Mouse (Mus musculus): ENCODE measurements around the gene Bmi1. TPM values are rescaled to one million over a fixed set of nuclear protein-coding genes. Genes with fewer than 3 reads are reported as not detected.

Gene Bmi1
- total RNA-seq, 1 experiment = 13.6 TPM

- in situ Hi-C loops (cut with MboI; ENCODE audit: low sequenced_read_pairs in 2 of 2, unreplicated experiment in 2 of 2) = no loop called here
- H3K4me1 ChIP-seq (ENCODE audit: control insufficient read depth in 2 of 2, insufficient read depth in 2 of 2, low read length in 2 of 2, poor library complexity in 1 of 2) = no peaks in the 10 kb centered on the region
- no peaks in the 10 kb centered on the region for H3K36me3 ChIP-seq (ENCODE audit: control insufficient read depth, insufficient read depth, low read length, poor library complexity, severe bottlenecking)
- no peak for TF ChIP-seq CHD2 (IDR thresholded peaks at IDR 0.05; ENCODE audit: low read depth, low read length)
- no peak for TF ChIP-seq ZNF384 (IDR thresholded peaks at IDR 0.05; ENCODE audit: low read depth, low read length)
- no peak for TF ChIP-seq HCFC1 (IDR thresholded peaks at IDR 0.05; ENCODE audit: borderline replicate concordance, insufficient read depth, low read length)
- TF ChIP-seq ZC3H11A (IDR thresholded peaks at IDR 0.05; ENCODE audit: borderline replicate concordance, low read depth, low read length) = no peak
- TF ChIP-seq MAFK (IDR thresholded peaks at IDR 0.05; ENCODE audit: insufficient read depth, low read depth, low read length) = no peak
- H3K27ac ChIP-seq (ENCODE audit: insufficient read depth, low read depth, low read length, poor library complexity, severe bottlenecking) = no peak overlapping the region
- no peak overlapping the region for H3K9ac ChIP-seq (ENCODE audit: insufficient read depth, low read depth, low read length, poor library complexity, severe bottlenecking)
- H3K9me3 ChIP-seq (ENCODE audit: control insufficient read depth, insufficient read depth, low read depth, low read length) = no peaks in the 10 kb centered on the region
- no peak overlapping the region for H3K4me3 ChIP-seq (ENCODE audit: insufficient read depth in 1 of 2, low read depth in 1 of 2, low read length in 2 of 2, poor library complexity in 1 of 2, severe bottlenecking in 1 of 2)
- DNase-seq (ENCODE audit: low read depth, low spot score) = no peak
These were observed 22.0 kb upstream of the Bmi1 start for GRCm38 (mm10) chr2:18654821-18655220.

GRCm38 (mm10) chr2:18664003-18664402 lies 12.8 kb upstream of the Bmi1 start:
- H3K9me3 ChIP-seq (ENCODE audit: control insufficient read depth, insufficient read depth, low read depth, low read length) = no peaks in the 10 kb centered on the region
- H3K27ac ChIP-seq (ENCODE audit: insufficient read depth, low read depth, low read length, poor library complexity, severe bottlenecking) = no peak overlapping the region
- H3K4me3 ChIP-seq (ENCODE audit: insufficient read depth in 1 of 2, low read depth in 1 of 2, low read length in 2 of 2, poor library complexity in 1 of 2, severe bottlenecking in 1 of 2) = no peak overlapping the region
- DNase-seq (ENCODE audit: low read depth, low spot score) = no peak
- H3K9ac ChIP-seq (ENCODE audit: insufficient read depth, low read depth, low read length, poor library complexity, severe bottlenecking) = no peak overlapping the region
- in situ Hi-C loops (cut with MboI; ENCODE audit: low sequenced_read_pairs in 2 of 2, unreplicated experiment in 2 of 2) = no loop called here
- H3K4me1 ChIP-seq (ENCODE audit: control insufficient read depth in 2 of 2, insufficient read depth in 2 of 2, low read length in 2 of 2, poor library complexity in 1 of 2) = no peaks in the 10 kb centered on the region
- no peaks in the 10 kb centered on the region for H3K36me3 ChIP-seq (ENCODE audit: control insufficient read depth, insufficient read depth, low read length, poor library complexity, severe bottlenecking)
- no peak for TF ChIP-seq HCFC1 (IDR thresholded peaks at IDR 0.05; ENCODE audit: borderline replicate concordance, insufficient read depth, low read length)
- no peak for TF ChIP-seq MAFK (IDR thresholded peaks at IDR 0.05; ENCODE audit: insufficient read depth, low read depth, low read length)
- TF ChIP-seq ZC3H11A (IDR thresholded peaks at IDR 0.05; ENCODE audit: borderline replicate concordance, low read depth, low read length) = no peak
- no peak for TF ChIP-seq ZNF384 (IDR thresholded peaks at IDR 0.05; ENCODE audit: low read depth, low read length)
- TF ChIP-seq CHD2 (IDR thresholded peaks at IDR 0.05; ENCODE audit: low read depth, low read length) = no peak

- H3K27ac ChIP-seq (ENCODE audit: insufficient read depth, low read depth, low read length, poor library complexity, severe bottlenecking) = no peak overlapping the region
- H3K9me3 ChIP-seq (ENCODE audit: control insufficient read depth, insufficient read depth, low read depth, low read length) = no peaks in the 10 kb centered on the region
- H3K36me3 ChIP-seq (ENCODE audit: control insufficient read depth, insufficient read depth, low read length, poor library complexity, severe bottlenecking) = no peaks in the 10 kb centered on the region
- H3K9ac ChIP-seq (ENCODE audit: insufficient read depth, low read depth, low read length, poor library complexity, severe bottlenecking) = no peak overlapping the region
- in situ Hi-C loops (cut with MboI; ENCODE audit: low sequenced_read_pairs in 2 of 2, unreplicated experiment in 2 of 2) = no loop called here
- no peaks in the 10 kb centered on the region for H3K4me1 ChIP-seq (ENCODE audit: control insufficient read depth in 2 of 2, insufficient read depth in 2 of 2, low read length in 2 of 2, poor library complexity in 1 of 2)
- TF ChIP-seq CHD2 (IDR thresholded peaks at IDR 0.05; ENCODE audit: low read depth, low read length) = no peak
- no peak overlapping the region for H3K4me3 ChIP-seq (ENCODE audit: insufficient read depth in 1 of 2, low read depth in 1 of 2, low read length in 2 of 2, poor library complexity in 1 of 2, severe bottlenecking in 1 of 2)
- no peak for DNase-seq (ENCODE audit: low read depth, low spot score)
These were observed 5.8 kb upstream of the Bmi1 start for GRCm38 (mm10) chr2:18671041-18671440.

GRCm38 (mm10) chr2:18672133-18672765 lies 4.6 kb upstream of the Bmi1 start, which contains the start of gene Commd3:
TSS of gene Commd3 (plus strand) at chr2:18672384.
- in situ Hi-C loops (cut with MboI; ENCODE audit: low sequenced_read_pairs in 2 of 2, unreplicated experiment in 2 of 2) = no loop called here
- no peaks in the 10 kb centered on the region for H3K36me3 ChIP-seq (ENCODE audit: control insufficient read depth, insufficient read depth, low read length, poor library complexity, severe bottlenecking)
- H3K4me3 ChIP-seq (ENCODE audit: insufficient read depth in 1 of 2, low read depth in 1 of 2, low read length in 2 of 2, poor library complexity in 1 of 2, severe bottlenecking in 1 of 2) = peak within 1 kb of the TSS; percentile 74 to 78
- H3K9ac ChIP-seq (ENCODE audit: insufficient read depth, low read depth, low read length, poor library complexity, severe bottlenecking) = peak within 1 kb of the TSS; percentile 83
- H3K4me1 ChIP-seq (ENCODE audit: control insufficient read depth in 2 of 2, insufficient read depth in 2 of 2, low read length in 2 of 2, poor library complexity in 1 of 2) = no peaks in the 10 kb centered on the region
- DNase-seq (ENCODE audit: low read depth, low spot score) = no peak
- H3K9me3 ChIP-seq (ENCODE audit: control insufficient read depth, insufficient read depth, low read depth, low read length) = no peaks in the 10 kb centered on the region
- no peak for TF ChIP-seq HCFC1 (IDR thresholded peaks at IDR 0.05; ENCODE audit: borderline replicate concordance, insufficient read depth, low read length)
- no peak for TF ChIP-seq ZNF384 (IDR thresholded peaks at IDR 0.05; ENCODE audit: low read depth, low read length)
- TF ChIP-seq CHD2 (IDR thresholded peaks at IDR 0.05; ENCODE audit: low read depth, low read length) = no peak
- no peak for TF ChIP-seq MAFK (IDR thresholded peaks at IDR 0.05; ENCODE audit: insufficient read depth, low read depth, low read length)
- no peak for TF ChIP-seq ZC3H11A (IDR thresholded peaks at IDR 0.05; ENCODE audit: borderline replicate concordance, low read depth, low read length)
- no peak within 1 kb of the TSS for H3K27ac ChIP-seq (ENCODE audit: insufficient read depth, low read depth, low read length, poor library complexity, severe bottlenecking)

- no peaks in the 10 kb centered on the region for H3K36me3 ChIP-seq (ENCODE audit: control insufficient read depth, insufficient read depth, low read length, poor library complexity, severe bottlenecking)
- DNase-seq (ENCODE audit: low read depth, low spot score) = no peak
- TF ChIP-seq ZC3H11A (IDR thresholded peaks at IDR 0.05; ENCODE audit: borderline replicate concordance, low read depth, low read length) = no peak
- TF ChIP-seq CHD2 (IDR thresholded peaks at IDR 0.05; ENCODE audit: low read depth, low read length) = no peak
- TF ChIP-seq ZNF384 (IDR thresholded peaks at IDR 0.05; ENCODE audit: low read depth, low read length) = no peak
- TF ChIP-seq MAFK (IDR thresholded peaks at IDR 0.05; ENCODE audit: insufficient read depth, low read depth, low read length) = no peak
- no peak for TF ChIP-seq HCFC1 (IDR thresholded peaks at IDR 0.05; ENCODE audit: borderline replicate concordance, insufficient read depth, low read length)
- no peaks in the 10 kb centered on the region for H3K9me3 ChIP-seq (ENCODE audit: control insufficient read depth, insufficient read depth, low read depth, low read length)
- H3K4me1 ChIP-seq (ENCODE audit: control insufficient read depth in 2 of 2, insufficient read depth in 2 of 2, low read length in 2 of 2, poor library complexity in 1 of 2) = no peaks in the 10 kb centered on the region
- H3K9ac ChIP-seq (ENCODE audit: insufficient read depth, low read depth, low read length, poor library complexity, severe bottlenecking) = peak overlapping the region; percentile 83
- H3K4me3 ChIP-seq (ENCODE audit: insufficient read depth in 1 of 2, low read depth in 1 of 2, low read length in 2 of 2, poor library complexity in 1 of 2, severe bottlenecking in 1 of 2) = peak overlapping the region; percentile 74 to 78
- H3K27ac ChIP-seq (ENCODE audit: insufficient read depth, low read depth, low read length, poor library complexity, severe bottlenecking) = no peak overlapping the region
- in situ Hi-C loops (cut with MboI; ENCODE audit: low sequenced_read_pairs in 2 of 2, unreplicated experiment in 2 of 2) = no loop called here
These were observed 4.1 kb upstream of the Bmi1 start for GRCm38 (mm10) chr2:18672766-18673164.

Data from ES-E14 (cell line).